Mouse (Mus musculus) layer of hippocampus, adult 2 months (tissue): Measurements from ENCODE around the gene Dcp1a. TPM values are rescaled to one million over a fixed set of nuclear protein-coding genes. Genes with fewer than 3 reads are reported as not detected.

Source experiments
- DNase-seq, 2 experiments: peaks; one replicate each; pipeline ENCODE4 v3.0.0; 2022; ENCODE audit warnings: low spot score in 2 of 2
- H3K27ac ChIP-seq: fragments of 200-600 bp; 2 replicates; pipeline ENCODE4 v1.8.1; 2022
- H3K4me3 ChIP-seq: fragments of 200-600 bp; 2 replicates; pipeline ENCODE4 v1.8.1; 2022; ENCODE audit warnings: mild to moderate bottlenecking
- CTCF ChIP-seq: fragments of 200-600 bp; conservative IDR thresholded peaks from 2 replicates; pipeline ENCODE4 v1.8.1; 2022; ENCODE audit warnings: antibody characterized with exemption, mild to moderate bottlenecking, moderate library complexity
- microRNA-seq, 2 experiments: library from miRNA; unstranded; fragments of <30 nt; microRNA quantifications; one replicate each; pipeline ENCODE4 v1.2.0; 2021
- total RNA-seq, 2 experiments: library from RNA; stranded (reverse); gene quantifications; 2 replicates each; pipeline ENCODE4 v1.2.3; 2021

Gene Dcp1a
- total RNA-seq, 2 experiments from 2014 or later = 22.7 to 23.0 TPM

DNA sequence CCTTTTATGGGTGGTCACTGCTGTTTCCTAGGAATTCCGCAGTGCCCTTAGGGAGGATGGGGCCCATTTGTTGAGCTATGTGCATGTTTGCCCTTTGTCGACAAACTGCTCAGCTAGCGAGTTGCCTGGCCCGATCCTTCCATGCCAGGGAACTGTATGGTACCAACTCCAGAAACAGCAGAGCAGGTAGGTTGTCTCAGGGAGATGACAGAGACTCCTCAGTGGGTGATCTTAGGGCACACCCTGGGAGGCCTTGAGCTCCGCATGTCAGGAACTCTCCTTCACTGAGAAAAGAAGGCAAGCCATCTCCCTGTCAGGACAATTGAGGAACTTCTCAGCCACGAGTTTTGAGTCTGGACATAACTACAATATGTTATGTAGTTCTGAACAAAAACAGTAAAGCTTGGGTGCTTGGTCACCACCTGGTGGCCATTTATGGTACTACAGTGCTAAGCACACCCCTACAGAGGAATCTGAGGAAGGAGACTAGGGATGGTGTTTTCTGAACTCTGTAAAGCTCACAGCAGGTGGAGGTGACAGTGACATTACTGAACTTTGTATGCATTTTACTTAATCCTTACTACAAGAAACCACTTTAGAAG, 94.7 kb downstream of the Dcp1a start:
- DNase-seq = peak; percentile 69 to 83
- Histone ChIP-seq H3K4me3 (no peak overlapping the region), H3K27ac (no peak overlapping the region)
- TF ChIP-seq CTCF = peak; percentile 100

DNA sequence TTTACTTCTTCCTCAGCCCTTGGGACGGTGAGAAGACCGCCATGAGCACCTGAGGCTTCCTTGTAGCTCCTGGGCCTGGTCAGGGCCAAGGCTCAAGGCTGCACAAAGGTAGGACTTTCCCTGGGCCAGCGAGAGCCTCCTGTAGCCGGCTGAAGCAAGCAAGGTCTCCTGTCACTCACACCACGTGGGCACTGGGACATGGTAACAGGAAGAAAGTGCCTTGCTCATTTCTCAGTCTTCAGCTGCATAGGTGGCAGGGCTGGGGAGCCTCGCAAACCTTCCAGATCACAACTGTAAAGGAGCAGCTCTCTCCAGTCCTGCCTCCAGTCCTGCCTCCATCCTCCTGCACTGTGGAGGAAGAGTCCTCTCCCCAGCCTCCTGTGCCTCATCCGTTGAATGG, 96.5 kb downstream of the Dcp1a start:
- DNase-seq = no peak

DNA sequence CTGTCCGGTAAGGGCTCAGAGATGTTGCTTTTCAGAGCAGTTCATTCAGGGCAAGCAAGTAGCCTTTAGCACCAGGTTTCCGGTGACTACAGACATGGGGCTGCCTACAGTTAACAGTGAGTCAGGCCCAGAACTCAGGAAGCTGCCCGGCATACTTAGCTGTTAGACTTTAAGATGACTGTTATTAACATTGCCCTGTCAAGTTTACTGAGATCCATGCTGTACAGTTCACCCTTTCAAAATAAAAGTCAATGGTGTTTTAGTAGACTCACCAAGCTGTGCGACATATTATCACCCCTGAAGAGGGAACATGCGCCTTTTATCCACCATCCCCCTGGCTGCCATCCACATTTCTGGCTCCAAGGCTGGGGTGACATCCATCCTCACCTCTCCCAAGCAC, 96.9 kb downstream of the Dcp1a start:
- Histone ChIP-seq H3K27ac (no peak overlapping the region), H3K4me3 (no peak overlapping the region)
- no peak for TF ChIP-seq CTCF
- DNase-seq = no peak

More for the DNA sequence above, 96.5 kb downstream of the Dcp1a start:
- H3K27ac ChIP-seq = no peak overlapping the region
- no peak for TF ChIP-seq CTCF
- no peak overlapping the region for H3K4me3 ChIP-seq

Small RNAs within 50 kb of the gene (microRNA-seq; reads per million reads assigned to microRNA genes)
- 5.1 to 5.5 reads per million in 2 experiments for gene Mir3076

Other genes starting within 250 kb of the Dcp1a start
- gene Cacna1d, start 11.9 kb downstream of the Dcp1a start, total RNA-seq = 10 to 100 TPM; 51.9 to 52.2 TPM
- 100 to 1,000 TPM; 162 to 164 TPM for gene Tkt, start 68.8 kb downstream of the Dcp1a start, total RNA-seq
- gene Prkcd, start 146.7 kb downstream of the Dcp1a start, total RNA-seq = 10 to 100 TPM; 33.3 to 47.5 TPM
- gene Rft1, start 174.8 kb downstream of the Dcp1a start, total RNA-seq = 10 to 100 TPM; 10.8 to 12.0 TPM
- gene Sfmbt1, start 235.3 kb downstream of the Dcp1a start, total RNA-seq = 10 to 100 TPM; 33.5 to 36.6 TPM